Mouse (Mus musculus): ENCODE data around the gene Scd2. TPM values are rescaled to one million over a fixed set of nuclear protein-coding genes. Genes with fewer than 3 reads are reported as not detected.
"Not testable (repeated sequence)": the region's sequence is repeated elsewhere in the genome, so short reads cannot be mapped to it uniquely, and the experiment has no call there.

Scd2 gene
- 1,000 to 10,000 TPM in 3 of 4 experiments, 100 to 1,000 TPM in 1; 965 to 1,225 (median 1,109) TPM for total RNA-seq (2022)

DNA sequence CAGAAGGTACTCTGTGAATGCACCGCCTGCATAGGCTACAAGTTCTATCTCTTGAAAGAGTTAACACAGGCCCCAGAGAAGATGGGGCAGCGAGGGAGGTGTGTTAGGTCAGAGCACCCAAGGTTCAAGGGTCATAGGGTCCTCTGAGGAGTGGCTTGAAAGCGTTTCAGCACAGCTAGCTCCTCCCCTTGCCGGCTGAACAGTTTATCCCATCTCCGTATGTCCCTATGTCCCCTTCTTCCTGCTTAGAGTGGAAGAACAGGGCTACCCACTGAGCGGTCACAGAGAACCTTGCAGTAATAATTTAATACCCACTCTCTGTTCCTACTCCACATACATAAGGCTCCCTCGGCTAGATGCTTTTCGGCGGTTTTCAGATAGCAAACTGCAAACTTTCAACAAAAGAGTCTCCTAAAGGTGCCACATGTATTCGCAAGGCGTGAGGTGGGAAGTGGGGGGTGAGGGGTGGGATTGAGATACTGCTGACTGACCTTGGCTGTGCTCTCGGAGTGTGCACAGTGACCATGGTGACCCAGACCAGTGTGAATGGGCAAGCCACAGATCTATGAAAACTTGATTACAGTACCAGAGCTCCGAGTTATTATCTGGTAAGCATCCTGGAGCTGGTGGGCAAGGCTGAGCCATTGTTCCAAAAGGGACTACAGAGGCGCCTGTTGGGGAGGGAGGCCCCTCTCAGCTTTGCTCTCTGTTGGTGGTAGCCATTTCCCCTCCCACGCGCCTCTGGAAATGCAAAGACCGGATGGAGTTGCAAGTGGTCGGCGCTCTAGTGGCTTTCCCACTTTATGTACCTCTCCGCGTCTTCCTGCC is at the start of gene Scd2:
Gene Scd2, plus strand, starts transcription at position 734 of the 828 bp plus-strand sequence.
- no peak for DNase-seq

DNA sequence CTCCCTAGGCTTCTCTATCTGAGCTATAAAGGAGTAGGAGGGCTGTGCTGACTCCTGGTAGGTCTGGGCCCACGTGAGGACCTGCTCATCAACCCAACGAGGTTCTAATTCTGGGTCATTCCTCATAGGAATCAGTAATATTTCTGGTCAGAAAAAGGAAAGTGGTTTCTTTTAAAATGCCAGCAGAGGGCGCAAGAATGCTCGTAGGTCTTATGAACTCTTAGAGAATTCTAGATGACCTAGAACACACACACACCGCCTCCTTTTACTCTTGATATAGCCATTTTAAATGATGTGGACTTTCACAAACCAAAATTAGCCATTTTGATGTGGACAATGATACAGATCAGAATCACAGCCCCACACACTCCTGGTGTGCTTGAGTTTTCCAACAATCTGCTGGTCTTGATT is 47.7 kb upstream of the Scd2 start:
- DNase-seq, result no peak

GRCm38 (mm10) chr19:44246341-44246911 is 47.0 kb upstream of the Scd2 start:
- DNase-seq, result no peak

GRCm38 (mm10) chr19:44247281-44248080 is 46.0 kb upstream of the Scd2 start:
- no peak for DNase-seq

DNA sequence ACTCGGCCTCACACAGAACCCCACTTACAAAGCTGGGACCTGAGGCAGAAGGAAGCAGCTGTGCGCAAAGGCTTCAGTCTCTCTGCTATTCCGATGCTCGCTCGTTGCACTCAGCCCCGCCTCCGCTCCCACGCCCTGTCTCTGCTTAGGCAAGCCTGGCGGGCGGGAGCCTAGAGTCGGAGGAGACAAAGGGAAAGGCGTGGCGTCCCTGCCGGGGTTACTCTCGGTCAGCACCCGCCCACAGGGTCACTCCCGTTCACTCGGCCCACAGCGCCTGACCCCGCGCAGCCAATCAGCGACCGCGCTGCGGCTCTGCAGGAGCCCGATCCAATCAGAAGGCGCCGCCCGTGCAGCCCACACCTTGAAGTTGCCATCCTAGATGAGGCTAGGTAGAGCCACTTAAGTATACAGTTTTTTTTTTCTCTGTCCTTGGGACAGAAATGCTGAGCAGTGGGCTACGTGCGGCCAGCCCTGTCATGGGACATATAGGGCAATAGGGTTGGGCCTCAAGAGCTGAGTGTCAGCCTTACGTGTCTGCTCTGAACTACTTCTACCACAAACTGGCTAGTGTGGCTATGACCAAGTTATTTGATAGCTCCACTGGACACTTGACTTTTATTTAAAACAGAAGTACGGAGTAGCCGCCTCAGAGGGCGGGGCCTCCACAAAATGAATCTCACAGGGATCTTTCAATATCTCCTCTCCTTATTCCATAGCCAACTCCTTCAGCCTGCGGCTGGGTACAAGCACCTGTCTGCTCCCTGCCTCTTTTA is 45.2 kb upstream of the Scd2 start:
- DNase-seq, result peak; percentile 96

DNA sequence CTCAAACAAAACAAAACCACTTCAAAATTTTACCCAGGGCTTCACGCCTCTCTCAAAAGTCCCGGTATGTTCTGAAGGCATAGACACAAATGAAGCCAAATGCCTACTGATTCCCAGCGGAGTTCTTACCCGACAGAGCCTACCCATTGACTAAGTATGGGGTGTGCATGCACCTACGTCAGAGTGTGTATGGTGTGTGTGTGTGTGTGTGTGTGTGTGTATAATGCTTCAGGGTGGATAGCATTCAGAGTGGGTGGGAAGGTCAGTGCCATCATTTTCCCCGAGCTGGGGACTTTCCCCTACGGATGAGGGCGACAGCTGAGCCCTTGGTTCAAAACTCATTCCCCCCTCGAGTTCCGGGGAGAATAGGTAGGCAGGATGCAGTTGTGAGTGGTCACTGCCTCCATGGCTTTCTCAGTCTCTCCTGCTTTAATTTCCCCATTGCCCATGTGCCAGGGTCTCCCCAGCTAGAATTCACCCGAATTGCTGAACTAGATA is 44.6 kb upstream of the Scd2 start:
- no peak for DNase-seq

DNA sequence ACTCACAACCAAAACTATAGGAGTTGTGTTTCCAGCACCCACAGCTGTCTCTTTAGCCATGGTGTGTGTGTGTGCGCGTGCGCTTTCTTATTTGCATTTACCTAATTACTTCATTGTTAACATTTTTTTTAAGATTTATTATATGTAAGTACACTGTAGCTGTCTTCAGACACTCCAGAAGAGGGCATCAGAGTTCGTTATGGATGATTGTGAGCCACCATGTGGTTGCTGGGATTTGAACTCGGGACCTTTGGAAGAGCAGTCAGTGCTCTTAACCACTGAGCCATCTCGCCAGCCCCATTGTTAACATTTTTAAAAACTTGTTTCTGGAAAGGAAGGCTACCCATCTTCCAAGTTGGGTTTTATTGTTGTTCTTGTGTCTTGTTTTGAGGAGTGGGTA is 42.3 kb upstream of the Scd2 start:
- DNase-seq, result not testable (repeated sequence)

- DNase-seq, result no peak
These were observed 41.4 kb upstream of the Scd2 start for GRCm38 (mm10) chr19:44251936-44252558.

- not testable (repeated sequence) for DNase-seq
These were observed 39.4 kb upstream of the Scd2 start for GRCm38 (mm10) chr19:44254106-44254505.

GRCm38 (mm10) chr19:44257377-44257966 is 36.0 kb upstream of the Scd2 start:
- DNase-seq, result no peak

- DNase-seq, result no peak
These were observed 34.0 kb upstream of the Scd2 start for GRCm38 (mm10) chr19:44259484-44259883.

DNA sequence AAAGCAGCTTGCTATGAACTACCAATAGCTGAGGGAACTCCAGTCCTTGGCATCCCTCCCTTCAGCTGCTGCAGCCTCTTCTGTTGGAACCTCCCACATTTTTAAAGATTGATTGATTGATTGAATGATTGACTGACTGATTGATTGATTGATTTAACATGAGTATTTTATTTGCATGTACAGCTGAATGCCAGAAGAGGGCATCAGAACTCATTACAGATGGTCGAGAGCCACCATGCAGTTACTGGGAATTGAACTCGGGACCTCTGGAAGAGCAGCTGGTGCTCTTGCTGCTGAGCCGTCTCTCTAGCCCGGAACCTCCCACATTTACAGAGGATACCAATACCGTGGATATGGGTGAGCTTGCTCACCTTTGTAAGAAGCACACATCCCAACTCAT is 33.0 kb upstream of the Scd2 start:
- no peak for DNase-seq

- no peak for DNase-seq
These were observed 31.7 kb upstream of the Scd2 start for GRCm38 (mm10) chr19:44261774-44262173.

DNA sequence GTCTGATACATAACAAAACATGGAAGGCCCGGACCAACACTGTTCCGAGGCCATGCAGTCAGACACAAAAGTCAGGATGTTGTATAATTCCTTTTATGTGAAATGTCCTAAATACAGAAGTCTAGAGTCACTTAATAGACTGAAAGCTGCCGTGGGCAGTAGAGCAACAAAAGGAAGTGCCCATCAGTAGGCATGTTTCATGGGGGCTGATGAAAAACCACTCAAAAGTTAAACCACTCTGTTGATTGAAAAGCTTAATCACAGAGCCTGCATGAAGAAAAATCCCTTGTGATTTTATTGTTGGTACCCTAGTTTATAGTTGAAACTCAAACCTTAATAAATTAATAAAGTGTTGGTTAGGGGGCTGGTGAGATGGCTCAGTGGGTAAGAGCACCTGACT is 29.9 kb upstream of the Scd2 start:
- DNase-seq, result no peak

DNA sequence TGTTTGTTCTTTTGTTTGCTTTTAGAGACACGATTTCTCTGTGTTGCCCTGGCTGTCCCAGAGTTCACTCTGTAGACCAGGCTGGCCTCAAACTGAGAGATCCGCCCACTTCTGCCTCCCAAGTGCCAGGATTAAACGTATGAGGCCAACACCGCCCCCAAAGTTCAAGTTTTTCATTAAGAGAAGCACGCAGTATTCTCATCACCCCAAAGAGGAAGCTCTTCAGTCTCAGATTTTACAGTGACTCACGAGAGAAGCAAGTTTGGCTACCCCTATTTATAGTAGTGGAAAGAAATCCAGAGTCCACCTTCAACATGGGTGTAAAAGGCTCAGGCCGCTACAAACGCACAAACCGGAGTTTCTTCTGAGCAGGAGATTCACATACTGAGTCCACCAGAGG is 29.2 kb upstream of the Scd2 start:
- no peak for DNase-seq

DNA sequence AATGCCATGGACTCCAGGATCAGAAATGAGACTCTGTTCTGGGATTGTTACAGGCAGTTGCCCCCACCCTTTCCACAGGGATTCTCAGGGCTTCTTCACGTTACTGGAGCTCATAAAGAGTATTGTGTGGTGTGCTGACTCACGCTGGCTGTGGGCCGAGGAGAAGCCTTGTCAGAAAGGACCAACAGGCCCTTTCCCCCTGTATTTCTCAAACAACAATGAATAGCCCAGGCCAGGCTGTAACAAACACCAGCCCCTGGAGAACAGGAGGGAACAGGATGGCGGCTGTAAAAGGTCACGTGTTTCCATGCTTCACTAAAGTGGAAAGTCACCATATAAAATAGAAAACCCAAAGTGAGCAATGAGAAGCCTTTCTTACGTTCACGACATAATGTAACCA is 28.2 kb upstream of the Scd2 start:
- no peak for DNase-seq

- DNase-seq, result no peak
These were observed 27.6 kb upstream of the Scd2 start for GRCm38 (mm10) chr19:44265911-44266337.

DNA sequence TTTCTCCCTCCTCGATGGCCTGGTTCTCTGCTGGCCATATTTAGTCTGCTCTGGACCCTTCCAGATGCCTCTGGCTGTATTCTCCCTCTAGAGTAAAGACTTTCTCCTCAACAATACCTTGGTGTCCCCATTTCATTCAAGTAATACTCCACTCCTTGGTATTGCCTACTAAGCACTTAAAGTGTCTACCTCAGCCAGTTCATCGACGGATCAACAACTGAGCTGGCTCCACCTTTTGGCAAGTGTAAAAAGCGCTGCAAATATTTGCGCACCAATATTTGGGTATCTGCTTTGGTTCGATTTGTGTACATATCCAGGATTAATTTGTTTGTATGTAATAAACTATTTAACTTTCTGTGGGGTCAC is 27.0 kb upstream of the Scd2 start:
- no peak for DNase-seq

DNA sequence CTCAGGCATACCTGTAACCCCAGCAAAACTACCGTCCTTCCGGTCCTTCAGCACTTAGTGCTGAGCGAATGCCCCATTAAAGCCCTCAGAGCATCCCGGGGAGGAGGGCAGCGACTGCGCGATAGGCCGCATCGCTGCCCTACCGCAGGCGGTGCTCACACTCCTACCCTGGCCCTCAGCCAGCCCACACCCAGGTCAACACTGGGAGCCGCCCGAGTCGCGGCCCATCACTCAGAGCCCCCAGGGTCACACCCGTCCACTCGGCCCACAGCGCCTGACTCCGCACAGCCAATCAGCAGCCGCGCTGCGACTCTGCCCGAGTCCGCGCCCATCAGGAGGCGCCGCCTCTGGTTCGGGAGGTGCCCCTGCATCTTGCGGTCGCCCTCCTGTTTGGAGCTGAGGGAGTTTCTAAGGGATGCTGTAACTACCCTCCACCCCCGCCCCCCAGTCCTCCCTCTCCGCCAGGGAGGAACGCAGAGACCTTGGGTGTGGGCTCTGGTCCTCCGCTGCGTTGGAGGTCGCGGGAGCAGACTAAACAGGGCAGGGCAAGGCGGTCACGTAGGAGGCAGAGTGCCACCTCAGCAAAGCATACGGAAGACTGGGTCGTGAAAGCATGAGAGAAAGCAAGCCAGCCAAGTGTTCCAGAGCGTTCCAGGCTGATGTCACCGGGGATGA is 26.5 kb upstream of the Scd2 start:
- DNase-seq, result peak; percentile 93

DNA sequence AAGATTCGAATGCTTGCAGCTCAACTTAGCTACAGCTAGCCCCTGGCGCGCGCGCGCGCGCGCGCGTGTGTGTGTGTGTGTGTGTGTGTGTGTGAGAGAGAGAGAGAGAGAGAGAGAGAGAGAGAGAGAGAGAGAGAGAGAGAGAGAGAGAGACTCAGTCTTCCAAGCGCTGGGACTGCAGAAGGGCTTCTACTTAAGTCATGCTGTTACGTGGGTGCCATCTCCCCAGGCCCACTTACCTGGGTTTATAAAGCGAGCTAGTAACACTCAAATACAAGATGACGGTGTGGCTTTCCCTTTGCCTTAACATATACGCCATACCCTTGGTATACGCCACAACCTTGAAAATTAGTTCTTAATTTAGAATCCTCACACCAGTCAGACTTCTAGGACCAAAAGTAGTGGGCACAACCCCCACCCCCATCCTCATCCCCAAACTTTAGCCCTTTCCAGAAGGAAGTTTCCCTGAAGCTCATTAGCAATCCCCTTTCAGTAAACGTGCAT is 25.9 kb upstream of the Scd2 start:
- no peak for DNase-seq

- no peak for DNase-seq
These were observed 19.8 kb upstream of the Scd2 start for GRCm38 (mm10) chr19:44273711-44274110.
